Mouse (Mus musculus) embryonic fibroblast, embryonic 13.5 days (primary cell): ENCODE results near the gene Rpl36a.

Source experiments
- CTCF ChIP-seq: IDR thresholded peaks from 2 replicates; pipeline ENCODE4 v1.5.1; 2011; ENCODE audit warnings: mild to moderate bottlenecking, control low read depth, low read length, moderate library complexity, borderline replicate concordance; ENCODE audit not compliant: insufficient read depth
- POLR2A ChIP-seq: IDR thresholded peaks from 2 replicates; pipeline ENCODE4 v1.6.1; 2011; ENCODE audit warnings: low read depth, mild to moderate bottlenecking, control low read depth, low read length, moderate library complexity

- TF ChIP-seq CTCF (no peak), POLR2A (no peak)
Observed at GRCm38 (mm10) chrX:134609472-134609871, 24.0 kb downstream of the Rpl36a start.
